Mouse (Mus musculus): ENCODE data around the gene Luc7l3. TPM values are rescaled to one million over a fixed set of nuclear protein-coding genes. Genes with fewer than 3 reads are reported as not detected.

Gene Luc7l3
- total RNA-seq, 2 experiments from 2014 or later: 110 to 118 TPM

DNA sequence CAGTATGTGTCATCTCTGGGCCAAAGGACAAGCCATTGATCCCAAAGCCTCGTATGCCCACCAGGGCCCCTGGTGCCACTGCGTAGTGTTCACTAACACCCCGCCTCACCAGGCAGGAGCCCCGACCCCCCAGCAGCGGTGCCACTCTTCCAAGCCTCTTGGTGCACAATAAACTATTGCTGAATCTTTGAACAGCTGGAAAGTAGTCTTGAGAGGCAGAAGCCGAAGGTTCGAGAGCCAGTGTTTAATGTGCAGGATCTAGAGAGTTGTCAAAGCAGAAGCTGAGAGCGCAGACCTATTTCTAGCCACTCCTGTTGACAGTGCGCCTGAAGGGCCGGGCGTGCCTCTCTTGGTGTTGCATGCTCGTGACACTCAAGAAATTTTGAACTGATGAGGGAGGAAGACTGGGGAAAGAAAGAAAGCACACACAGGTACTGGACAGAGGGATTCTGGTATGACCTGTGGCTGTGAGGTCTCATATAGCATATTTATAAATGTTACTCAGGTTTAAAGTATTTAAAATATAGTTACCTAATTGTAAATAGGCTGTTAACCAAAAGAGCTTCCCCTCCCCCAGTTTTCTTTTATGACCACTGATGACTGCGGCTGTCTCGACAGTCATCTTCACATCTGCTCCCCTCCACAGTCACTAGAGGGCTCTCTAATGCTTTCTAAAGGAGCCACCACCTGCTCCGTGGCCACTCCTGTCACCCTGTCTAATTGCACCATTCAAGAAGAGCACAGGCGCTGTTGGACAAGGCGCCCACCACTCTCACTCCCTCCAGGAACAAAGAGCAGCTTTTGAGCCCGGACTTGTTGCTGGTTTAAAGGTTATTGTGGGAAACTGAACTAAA, 18.2 kb upstream of the Luc7l3 start:
- DNase-seq (ENCODE audit: low spot score in 2 of 2): peak in 1 of 2 experiments; percentile 65

DNA sequence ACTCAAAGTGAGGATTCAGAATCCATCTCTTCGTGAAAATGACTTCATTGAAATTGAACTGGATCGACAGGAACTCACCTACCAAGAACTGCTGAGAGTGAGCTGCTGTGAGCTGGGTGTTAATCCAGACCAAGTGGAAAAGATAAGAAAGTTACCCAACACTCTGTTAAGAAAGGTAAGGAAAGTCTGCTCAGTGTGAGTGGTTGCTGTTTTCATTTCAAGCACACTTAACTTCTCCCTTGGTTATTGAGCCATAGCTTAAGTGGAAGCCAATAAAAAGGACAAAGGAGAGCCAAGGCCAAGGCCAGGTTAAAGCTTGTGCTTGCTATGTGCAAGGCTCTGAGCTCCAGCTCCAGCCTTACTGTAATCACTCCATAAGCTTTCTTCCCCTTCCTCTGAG, 16.6 kb upstream of the Luc7l3 start:
- no peak for DNase-seq (ENCODE audit: low spot score in 2 of 2)

DNA sequence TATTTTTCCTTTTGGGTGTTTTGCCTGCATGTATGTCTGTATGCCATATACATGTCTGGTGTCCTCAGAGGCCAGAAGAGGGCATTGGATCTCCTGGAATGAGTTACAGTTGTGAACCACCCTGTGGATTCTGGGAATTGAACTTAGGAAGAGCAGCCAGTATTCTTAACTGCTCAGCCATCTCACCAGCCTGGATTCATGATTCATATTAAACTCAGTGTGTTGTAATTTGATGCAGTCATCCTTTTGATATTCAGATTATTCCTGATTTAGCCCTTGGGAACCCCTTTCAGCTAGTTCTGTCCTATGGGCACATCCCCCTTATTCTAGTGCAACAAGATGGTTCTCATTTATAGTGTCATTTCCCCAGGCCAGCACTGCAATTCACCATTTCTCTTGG, 14.8 kb upstream of the Luc7l3 start:
- DNase-seq (ENCODE audit: low spot score in 2 of 2): no peak

DNA sequence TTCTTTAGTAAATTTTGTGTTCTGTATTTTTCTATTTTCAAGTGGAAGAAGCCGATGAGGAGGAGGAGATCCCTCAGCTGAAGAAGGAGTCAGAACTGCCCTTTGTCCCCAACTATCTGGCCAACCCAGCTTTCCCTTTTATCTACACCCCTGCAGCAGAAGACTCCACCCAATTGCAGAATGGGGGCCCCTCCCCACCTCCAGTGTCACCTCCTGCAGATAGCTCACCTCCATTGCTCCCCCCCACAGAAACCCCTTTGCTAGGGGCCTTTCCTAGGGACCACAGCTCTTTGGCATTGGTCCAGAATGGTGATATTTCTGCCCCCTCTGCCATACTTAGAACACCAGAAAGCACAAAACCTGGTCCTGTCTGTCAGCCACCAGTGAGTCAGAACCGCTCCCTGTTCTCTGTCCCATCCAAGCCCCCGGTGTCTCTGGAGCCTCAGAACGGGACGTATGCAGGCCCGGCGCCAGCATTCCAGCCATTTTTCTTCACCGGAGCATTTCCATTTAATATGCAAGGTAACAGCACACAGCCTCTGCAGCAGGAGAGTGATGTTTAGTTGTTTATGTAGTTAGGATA, 12.7 kb upstream of the Luc7l3 start:
- DNase-seq (ENCODE audit: low spot score in 2 of 2): no peak

DNA sequence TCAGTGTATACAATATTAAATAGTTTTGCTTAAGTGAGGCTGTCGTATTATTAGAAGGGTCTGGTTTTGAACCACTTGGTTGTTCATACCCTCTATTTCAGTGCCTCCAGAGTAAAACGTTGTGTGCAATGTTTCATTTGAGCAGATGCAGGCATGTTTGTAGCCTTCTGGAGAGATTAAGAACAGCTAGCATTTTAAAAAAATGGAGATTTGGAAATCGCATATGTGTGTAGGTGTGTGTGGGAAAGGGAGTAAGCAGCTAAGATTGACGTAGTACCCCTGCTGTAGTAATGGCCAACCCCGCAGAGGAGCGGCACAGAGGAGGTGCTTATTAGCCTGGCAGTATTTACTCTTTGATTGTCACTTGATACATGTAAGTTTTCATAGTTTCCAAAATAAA, 10.9 kb upstream of the Luc7l3 start:
- peak; percentile 34 to 75 for DNase-seq (ENCODE audit: low spot score in 2 of 2)

DNA sequence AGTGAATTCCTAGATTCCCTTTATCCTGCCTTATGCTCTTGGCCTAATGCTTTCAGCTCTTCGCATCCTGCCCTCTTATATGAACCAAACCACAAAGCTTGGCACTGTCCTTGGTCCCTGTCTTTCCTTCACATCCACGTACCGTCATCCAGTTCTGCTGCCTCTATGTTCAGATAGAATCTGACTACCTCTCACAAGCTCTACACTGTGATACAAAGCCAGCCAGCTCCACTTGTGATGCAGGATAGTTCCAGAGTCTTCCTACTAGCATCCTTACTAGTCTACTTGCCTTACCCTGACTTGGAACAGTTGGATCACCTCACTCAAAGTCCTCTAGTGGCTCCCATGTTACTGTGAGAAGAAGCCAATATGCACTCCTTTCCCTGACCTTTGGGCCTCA, 8.4 kb upstream of the Luc7l3 start:
- DNase-seq (ENCODE audit: low spot score in 2 of 2): no peak

DNA sequence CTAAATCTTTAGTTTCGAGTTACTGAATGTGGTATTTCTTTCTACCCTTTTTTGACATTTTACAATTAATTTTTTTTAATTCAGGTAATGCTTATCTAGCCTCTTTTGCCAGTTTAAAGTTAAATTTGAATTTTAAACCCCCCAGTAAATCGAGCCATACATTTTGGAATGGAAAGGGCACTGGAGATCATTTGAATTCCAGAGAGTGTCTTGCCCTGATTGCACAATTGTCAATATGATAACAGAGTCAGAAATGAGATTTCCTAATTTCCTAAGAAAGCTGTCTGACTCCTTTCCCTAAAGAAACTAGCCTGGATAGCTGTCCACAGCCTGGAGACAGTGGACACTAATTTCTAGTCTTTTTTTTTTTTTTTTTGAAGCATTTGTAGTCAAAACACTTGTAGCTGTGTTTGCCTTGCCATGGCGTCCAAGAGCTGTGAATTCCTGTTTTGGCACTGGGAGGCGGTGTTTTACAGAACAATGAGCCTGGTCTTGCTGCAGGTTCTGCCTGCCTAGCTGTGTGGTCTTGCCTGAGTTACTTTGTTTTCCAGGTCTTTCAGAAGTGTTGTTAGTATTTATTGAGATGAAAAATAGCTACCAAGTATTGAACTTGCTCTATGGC, 7.6 kb upstream of the Luc7l3 start:
- peak; percentile 59 to 82 for DNase-seq (ENCODE audit: low spot score in 2 of 2)

DNA sequence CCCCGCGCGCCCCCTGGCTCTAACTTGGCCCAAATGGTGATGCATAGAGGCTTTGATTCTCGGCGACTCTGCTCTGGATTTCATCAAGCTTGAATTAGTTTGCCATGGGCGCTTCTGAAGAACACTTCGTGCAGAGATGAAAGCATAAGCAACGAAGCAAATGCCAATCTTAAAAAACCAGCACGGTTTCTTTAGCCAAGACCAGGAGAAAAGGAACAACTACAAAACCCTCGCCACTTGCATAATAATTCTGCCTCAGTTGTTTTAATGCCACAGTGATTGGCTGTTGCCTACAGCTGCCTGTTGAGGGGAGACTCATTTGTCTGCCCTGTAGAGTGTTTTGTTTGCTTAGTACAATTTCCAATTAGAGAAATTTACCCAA, 6.8 kb upstream of the Luc7l3 start:
- DNase-seq (ENCODE audit: low spot score in 2 of 2): peak; percentile 23 to 52

DNA sequence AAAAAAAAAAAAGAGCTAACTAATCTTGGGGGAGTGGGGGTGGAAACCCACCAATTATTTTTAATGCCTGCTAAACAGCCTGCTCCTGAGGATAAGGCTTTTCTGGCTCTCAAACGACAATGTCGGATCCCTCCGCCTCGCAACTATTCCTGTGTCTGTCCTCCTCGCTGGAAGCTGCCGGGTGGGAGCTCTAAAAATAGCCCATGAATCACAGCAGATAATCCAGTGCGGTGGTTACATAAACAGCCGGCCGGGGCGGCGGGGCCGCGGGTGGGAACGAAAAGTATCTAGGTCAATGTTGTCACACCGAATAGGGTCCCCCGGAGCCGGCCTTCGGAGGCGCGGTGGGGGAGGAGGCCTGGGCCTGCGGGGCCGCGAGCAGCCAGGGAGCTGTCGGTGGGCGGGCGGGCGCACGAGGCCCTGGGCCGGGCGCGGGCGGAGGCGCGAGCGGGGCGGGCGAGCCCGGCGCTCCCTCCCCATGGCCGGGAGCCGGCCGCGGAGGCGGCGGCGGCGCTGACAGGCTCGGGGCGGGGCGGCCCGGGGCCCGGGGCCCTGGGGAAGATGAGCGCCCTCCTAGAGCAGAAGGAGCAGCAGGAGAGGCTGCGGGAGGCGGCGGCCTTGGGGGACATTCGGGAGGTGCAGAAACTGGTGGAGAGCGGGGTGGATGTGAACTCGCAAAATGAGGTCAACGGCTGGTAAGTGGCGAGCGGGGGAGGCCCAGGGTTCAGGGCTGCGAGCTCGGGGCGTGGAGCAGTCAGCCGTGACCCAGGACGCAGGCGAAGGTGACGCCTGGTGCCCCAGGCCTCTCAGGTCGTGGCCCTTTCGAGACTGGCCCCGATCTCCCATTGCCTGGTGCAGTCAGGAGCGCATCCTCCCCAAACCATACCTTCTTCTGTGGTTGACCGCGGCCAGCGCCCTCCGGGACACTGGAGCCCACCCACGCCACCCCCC, 6.2 kb upstream of the Luc7l3 start, which contains the start of gene Ankrd40:
Gene Ankrd40, plus strand, starts transcription at position 309 of the 951 bp plus-strand sequence.
- peak; percentile 97 to 98 for DNase-seq (ENCODE audit: low spot score in 2 of 2)

DNA sequence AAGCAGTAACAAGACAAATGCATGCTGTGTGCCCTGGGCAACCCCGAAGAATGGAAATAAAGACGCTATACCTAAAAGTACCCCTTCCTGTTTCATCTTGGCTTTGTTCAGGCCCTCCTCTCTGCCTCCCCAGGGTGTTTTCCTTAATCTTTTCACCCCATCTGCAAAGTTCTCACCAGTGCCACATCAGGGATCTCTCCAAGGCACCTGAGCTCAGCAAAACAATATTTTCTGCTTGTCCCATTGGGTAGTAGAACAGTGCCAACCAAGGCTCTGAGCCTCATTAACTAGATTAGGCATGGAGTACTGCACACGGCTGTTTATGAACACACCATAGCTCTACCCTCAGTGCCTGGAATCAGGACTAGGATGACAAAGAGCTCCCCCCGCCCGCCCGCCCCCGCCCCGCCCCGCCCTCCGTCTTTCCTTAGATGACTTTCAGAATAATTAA, 5.2 kb upstream of the Luc7l3 start:
- peak in 1 of 2 experiments; percentile 46 for DNase-seq (ENCODE audit: low spot score in 2 of 2)

DNA sequence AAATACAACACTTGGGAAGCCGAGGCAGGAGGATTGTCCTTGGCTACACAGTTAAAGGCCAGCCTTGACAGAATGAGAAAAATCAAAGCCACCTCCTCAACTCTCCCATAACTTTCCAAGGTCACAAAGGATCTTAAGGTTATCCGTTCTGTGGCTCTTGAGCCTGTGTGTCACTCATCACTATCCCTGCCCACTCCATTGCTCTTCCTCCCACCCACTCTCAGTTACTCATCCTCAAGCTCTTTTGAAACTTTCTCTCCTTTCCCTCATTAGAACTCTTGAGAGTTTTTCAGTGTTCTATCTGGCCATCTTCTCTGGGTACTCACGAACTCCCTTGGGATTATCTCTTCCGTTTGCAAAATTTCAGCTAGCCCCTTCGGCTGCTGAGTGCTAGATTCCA, 2.8 kb upstream of the Luc7l3 start:
- no peak for DNase-seq (ENCODE audit: low spot score in 2 of 2)

DNA sequence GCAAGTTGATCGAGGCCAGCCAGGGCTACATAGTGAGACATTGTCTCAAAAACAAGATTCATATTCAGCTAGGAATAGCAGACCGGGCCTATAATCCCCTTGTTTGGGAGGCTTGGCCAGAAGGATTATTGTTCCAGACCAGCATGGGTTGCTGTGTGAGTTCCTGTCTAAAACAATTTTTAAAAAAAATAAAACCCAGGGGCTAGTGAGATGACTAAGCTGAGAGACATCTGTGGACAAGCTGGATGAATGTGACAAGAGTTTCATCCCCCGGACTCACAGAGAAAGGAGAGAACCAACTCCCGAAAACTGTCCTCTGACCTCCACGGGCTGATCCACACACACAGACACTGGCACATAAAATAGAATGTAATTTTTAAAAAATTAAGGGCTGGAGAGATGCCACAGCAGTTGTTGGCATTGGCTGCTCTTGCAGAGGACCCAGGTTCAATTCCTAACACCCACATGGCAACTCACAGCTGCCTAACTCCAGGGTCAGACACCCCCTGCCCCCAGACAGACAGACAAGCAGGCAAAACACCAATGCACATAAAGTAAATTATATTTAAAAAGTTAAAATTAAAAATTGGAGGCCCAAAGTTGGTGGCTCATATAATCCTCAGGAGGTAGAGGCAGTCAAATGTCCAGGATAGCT, 1.6 kb upstream of the Luc7l3 start:
- no peak for DNase-seq (ENCODE audit: low spot score in 2 of 2)

DNA sequence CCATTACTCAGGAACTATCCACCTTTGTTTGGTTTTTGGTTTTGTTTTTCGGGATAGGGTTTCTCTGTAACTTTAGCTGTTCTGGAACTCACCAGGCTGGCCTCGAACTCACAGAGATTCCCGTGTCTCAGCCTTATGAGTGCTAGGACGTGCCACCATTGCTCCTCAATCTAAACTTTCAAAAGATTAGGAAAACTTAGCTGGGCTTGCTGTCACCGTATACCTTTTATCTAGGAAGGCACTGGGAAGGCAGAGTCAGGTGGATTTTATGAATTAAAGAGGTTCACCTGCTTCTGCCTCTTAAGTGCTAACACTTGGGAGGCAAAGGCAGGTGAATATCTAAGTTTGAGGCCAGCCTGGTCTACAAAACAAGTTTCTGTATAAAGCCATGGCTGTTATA, 848 bp upstream of the Luc7l3 start:
- no peak for DNase-seq (ENCODE audit: low spot score in 2 of 2)

DNA sequence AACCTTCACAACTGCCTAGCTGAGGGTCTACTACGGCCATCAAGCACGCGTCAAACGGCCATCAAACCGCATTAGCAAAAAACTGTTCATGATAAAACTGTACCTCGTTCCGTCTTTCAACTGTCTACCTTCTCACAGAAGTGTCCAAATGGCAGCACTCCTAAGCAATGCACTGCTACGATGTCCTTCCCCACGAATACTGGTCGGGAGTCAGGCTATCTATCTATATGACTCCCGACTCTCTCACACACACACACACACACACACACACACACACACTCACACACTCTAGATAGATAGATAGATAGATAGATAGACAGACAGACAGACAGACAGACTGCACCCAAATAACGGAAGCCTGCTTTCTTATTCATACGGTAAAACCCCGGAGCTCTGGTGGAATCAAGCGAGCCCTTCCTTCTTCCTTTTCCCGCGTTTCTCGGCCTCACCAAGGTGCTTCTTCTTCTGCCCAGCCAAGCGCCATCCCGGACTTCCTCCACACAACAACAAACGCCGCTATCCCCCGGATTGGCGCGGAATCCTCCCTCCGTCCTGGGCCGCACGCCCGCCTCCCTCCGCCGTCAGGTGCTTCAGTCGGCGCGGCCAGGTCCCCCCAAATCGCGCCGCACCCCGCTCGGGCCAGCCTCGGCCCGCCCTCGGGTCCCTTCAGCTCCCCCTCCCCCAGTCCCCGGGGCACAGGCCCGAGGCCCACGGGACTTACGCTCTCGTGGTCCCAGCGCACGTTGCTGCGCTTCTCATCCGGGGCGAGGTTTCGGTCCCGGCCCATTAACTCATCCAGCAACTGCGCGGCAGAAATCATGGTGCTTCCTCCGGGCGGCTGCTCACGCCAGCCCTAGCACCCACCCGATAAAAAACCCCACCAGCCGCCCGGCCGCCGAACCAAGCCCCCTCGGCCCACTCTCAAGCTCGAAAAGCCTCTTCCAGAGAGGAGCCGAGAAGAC, 538 bp downstream of the Luc7l3 start:
- DNase-seq (ENCODE audit: low spot score in 2 of 2): peak in 1 of 2 experiments; percentile 21

DNA sequence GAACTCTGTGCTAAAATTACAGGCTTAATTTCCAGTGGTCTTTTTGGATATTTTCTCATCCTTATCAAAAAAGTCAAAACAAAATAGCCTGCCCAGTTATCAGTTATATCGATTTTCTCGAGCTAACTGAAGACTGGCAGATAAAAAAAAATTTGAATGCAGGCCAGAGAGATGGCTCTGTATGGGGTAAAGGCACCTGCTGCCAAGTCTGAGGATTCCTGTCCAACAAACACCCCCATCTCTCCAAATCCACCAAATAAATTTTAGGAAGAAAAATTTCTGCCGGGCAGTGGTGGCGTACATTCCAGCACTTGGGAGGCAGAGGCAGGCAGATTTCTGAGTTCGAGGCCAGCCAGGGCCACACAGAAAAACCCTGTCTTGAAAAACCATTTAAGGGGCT, 3.7 kb downstream of the Luc7l3 start:
- no peak for DNase-seq (ENCODE audit: low spot score in 2 of 2)

DNA sequence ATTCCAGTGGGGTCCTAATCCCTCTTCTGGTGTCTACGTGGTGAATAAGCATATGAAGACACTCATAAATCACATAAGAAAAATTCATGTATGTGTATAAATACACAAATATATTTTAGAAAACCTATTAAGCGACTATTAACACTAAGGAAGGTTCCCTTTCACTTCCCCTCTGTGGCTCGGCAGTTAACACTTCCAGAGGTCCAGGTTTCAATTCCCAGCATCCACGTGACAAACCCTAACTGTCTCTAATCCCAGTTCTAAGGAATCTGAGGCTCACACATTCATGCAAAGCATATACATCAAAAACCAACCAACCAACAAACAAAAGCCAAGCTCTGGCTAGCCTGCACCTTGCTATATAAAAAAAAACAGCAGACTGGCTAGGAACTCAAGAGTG, 4.3 kb downstream of the Luc7l3 start:
- DNase-seq (ENCODE audit: low spot score in 2 of 2): no peak

DNA sequence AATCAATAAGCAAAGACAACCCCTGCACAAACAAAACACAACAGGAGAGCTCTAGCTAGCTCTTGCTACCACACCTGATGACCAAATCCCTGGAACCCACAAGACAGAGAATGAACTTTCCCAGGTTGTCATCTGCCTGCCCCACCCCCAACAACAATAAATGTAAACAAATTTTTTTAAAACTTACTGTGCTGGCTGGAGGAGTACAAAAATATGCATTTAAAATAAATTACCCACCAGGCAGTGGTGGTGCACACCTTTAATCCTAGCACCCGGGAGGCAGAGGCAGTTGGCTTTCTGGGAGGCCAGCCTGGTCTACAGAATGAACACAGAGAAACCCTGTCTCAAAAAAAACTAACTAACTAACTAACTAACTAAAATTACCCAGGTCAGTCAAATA, 4.8 kb downstream of the Luc7l3 start:
- DNase-seq (ENCODE audit: low spot score in 2 of 2): no peak

DNA sequence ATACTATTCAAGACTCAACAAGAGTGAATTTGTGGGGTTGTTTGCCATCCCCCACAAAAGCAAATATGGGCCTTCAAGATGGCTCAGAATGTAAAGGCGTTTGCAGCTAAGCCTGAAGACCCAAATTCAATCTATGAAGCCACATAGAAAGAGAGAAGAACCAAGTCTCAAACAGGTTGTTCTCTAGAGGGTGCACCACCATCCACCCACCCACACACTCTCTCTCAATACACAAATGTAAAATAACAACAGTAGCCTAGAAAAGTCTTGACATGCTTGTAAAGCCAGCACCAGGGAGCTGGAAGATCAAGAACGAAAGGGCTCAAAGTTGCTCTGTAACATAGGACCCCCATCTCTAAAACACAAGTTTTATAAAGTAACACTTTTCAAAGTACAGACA, 5.3 kb downstream of the Luc7l3 start:
- DNase-seq (ENCODE audit: low spot score in 2 of 2): no peak

DNA sequence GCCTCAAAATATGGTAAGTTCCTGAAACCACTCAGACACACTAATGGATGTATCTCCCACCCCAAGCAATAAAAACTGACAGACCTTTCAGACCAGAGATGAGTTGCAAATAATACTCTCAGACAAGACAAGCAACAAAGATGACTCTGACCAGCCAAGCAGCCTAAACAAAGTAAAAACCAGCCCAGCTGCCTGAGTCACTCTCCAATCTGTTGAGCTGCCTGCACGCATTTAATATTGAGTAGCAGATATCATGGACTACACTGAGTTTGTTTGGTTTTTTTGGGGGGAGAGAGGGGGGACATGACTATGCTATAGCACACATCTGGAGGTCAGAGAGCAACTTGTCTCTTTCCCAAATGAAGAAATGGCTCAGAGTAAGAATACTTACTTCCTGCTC, 6.5 kb downstream of the Luc7l3 start:
- no peak for DNase-seq (ENCODE audit: low spot score in 2 of 2)
